Mouse (Mus musculus): Measurements from ENCODE around the gene Shank1. TPM values are rescaled to one million over a fixed set of nuclear protein-coding genes. Genes with fewer than 3 reads are reported as not detected.
"Not testable (repeated sequence)": the region's sequence is repeated elsewhere in the genome, so short reads cannot be mapped to it uniquely, and the experiment has no call there.

Shank1 gene
- polyA plus RNA-seq, 1 experiment from 2014 or later, result 0.85 TPM

GRCm38 (mm10) chr7:44290986-44291385, 19.1 kb upstream of the Shank1 start:
- Histone ChIP-seq H3K4me2 (ENCODE audit: low read depth, severe bottlenecking) (no peak overlapping the region), H3K36me3 (ENCODE audit: control insufficient read depth, insufficient read depth, low read length) (no peaks in the 10 kb centered on the region), H3K4me1 (ENCODE audit: control insufficient read depth, insufficient read depth, low read length) (no peaks in the 10 kb centered on the region), H3K9me3 (ENCODE audit: control insufficient read depth, low read length) (no peaks in the 10 kb centered on the region), H3K27ac (replicated peaks; ENCODE audit: low read depth, low read length) (no peak overlapping the region), H3K27me3 (ENCODE audit: control insufficient read depth, insufficient read depth, low read length) (no peaks in the 10 kb centered on the region), H3K9ac (ENCODE audit: low read length) (no peak overlapping the region), H3K4me3 (ENCODE audit: low read depth, low read length) (no peak overlapping the region)
- ATAC-seq (ENCODE audit: insufficient number of reproducible peaks, low FRiP score, low TSS enrichment, low read depth), result no peak
- WGBS, result 83% methylated on average over 4 of the region's 4 CpGs
- no peak for DNase-seq (ENCODE audit: low spot score)

GRCm38 (mm10) chr7:44291418-44291817, 18.6 kb upstream of the Shank1 start:
- WGBS, result 57% methylated on average over 4 of the region's 4 CpGs
- Histone ChIP-seq H3K9ac (ENCODE audit: low read length) (no peak overlapping the region), H3K27me3 (ENCODE audit: control insufficient read depth, insufficient read depth, low read length) (no peaks in the 10 kb centered on the region), H3K36me3 (ENCODE audit: control insufficient read depth, insufficient read depth, low read length) (no peaks in the 10 kb centered on the region), H3K4me1 (ENCODE audit: control insufficient read depth, insufficient read depth, low read length) (no peaks in the 10 kb centered on the region), H3K4me3 (ENCODE audit: low read depth, low read length) (no peak overlapping the region), H3K4me2 (ENCODE audit: low read depth, severe bottlenecking) (no peak overlapping the region), H3K27ac (replicated peaks; ENCODE audit: low read depth, low read length) (no peak overlapping the region), H3K9me3 (ENCODE audit: control insufficient read depth, low read length) (no peaks in the 10 kb centered on the region)
- ATAC-seq (ENCODE audit: insufficient number of reproducible peaks, low FRiP score, low TSS enrichment, low read depth) (no peak), DNase-seq (ENCODE audit: low spot score) (no peak)

GRCm38 (mm10) chr7:44297501-44297900, 12.6 kb upstream of the Shank1 start:
- WGBS, result 87% methylated on average over 2 of the region's 2 CpGs

GRCm38 (mm10) chr7:44303346-44304340, 6.4 kb upstream of the Shank1 start:
- no peak for ATAC-seq (ENCODE audit: insufficient number of reproducible peaks, low FRiP score, low TSS enrichment, low read depth)
- Histone ChIP-seq H3K9me3 (ENCODE audit: control insufficient read depth, low read length) (no peaks in the 10 kb centered on the region), H3K4me3 (ENCODE audit: low read depth, low read length) (peak overlapping the region; percentile 62), H3K4me2 (ENCODE audit: low read depth, severe bottlenecking) (peak overlapping the region; percentile 57), H3K27ac (replicated peaks; ENCODE audit: low read depth, low read length) (no peak overlapping the region), H3K27me3 (ENCODE audit: control insufficient read depth, insufficient read depth, low read length) (peaks cover 7% of the 10 kb centered on the region; the same call in 1 of the 2 replicates), H3K4me1 (ENCODE audit: control insufficient read depth, insufficient read depth, low read length) (peaks cover 5% of the 10 kb centered on the region), H3K36me3 (ENCODE audit: control insufficient read depth, insufficient read depth, low read length) (peaks cover 3% of the 10 kb centered on the region; the same call in 1 of the 2 replicates), H3K9ac (ENCODE audit: low read length) (peak overlapping the region; percentile 84)
- 88% methylated on average over 14 of the region's 14 CpGs for WGBS
- no peak for DNase-seq (ENCODE audit: low spot score)

More at GRCm38 (mm10) chr7:44297501-44297900, 12.6 kb upstream of the Shank1 start:
- H3K27me3 ChIP-seq (ENCODE audit: control insufficient read depth, insufficient read depth, low read length); H3K9me3 ChIP-seq (ENCODE audit: control insufficient read depth, low read length); ATAC-seq (ENCODE audit: insufficient number of reproducible peaks, low FRiP score, low TSS enrichment, low read depth); H3K9ac ChIP-seq (ENCODE audit: low read length); H3K4me2 ChIP-seq (ENCODE audit: low read depth, severe bottlenecking); H3K36me3 ChIP-seq (ENCODE audit: control insufficient read depth, insufficient read depth, low read length); H3K4me1 ChIP-seq (ENCODE audit: control insufficient read depth, insufficient read depth, low read length); H3K27ac ChIP-seq (replicated peaks; ENCODE audit: low read depth, low read length); H3K4me3 ChIP-seq (ENCODE audit: low read depth, low read length); DNase-seq (ENCODE audit: low spot score): not testable (repeated sequence)

GRCm38 (mm10) chr7:44304463-44304774, 5.6 kb upstream of the Shank1 start:
- peaks cover 12% of the 10 kb centered on the region for H3K27me3 ChIP-seq (ENCODE audit: control insufficient read depth, insufficient read depth, low read length)
- peaks cover 5% of the 10 kb centered on the region for H3K4me1 ChIP-seq (ENCODE audit: control insufficient read depth, insufficient read depth, low read length)
- H3K36me3 ChIP-seq (ENCODE audit: control insufficient read depth, insufficient read depth, low read length), result peaks cover 3% of the 10 kb centered on the region; the same call in 1 of the 2 replicates
- no peak for DNase-seq (ENCODE audit: low spot score)
- H3K9ac ChIP-seq (ENCODE audit: low read length), result peak overlapping the region; percentile 84
- peak overlapping the region; percentile 62 for H3K4me3 ChIP-seq (ENCODE audit: low read depth, low read length)
- peak overlapping the region; percentile 84 for H3K27ac ChIP-seq (replicated peaks; ENCODE audit: low read depth, low read length)
- WGBS, result 2% methylated on average over 25 of the region's 25 CpGs
- no peaks in the 10 kb centered on the region for H3K9me3 ChIP-seq (ENCODE audit: control insufficient read depth, low read length)
- peak overlapping the region; percentile 57 for H3K4me2 ChIP-seq (ENCODE audit: low read depth, severe bottlenecking)
- ATAC-seq (ENCODE audit: insufficient number of reproducible peaks, low FRiP score, low TSS enrichment, low read depth), result peak; percentile 32

- Histone ChIP-seq H3K36me3 (ENCODE audit: control insufficient read depth, insufficient read depth, low read length) (peaks cover 3% of the 10 kb centered on the region; the same call in 1 of the 2 replicates), H3K27ac (replicated peaks; ENCODE audit: low read depth, low read length) (peak overlapping the region; percentile 84), H3K27me3 (ENCODE audit: control insufficient read depth, insufficient read depth, low read length) (peaks cover 13% of the 10 kb centered on the region), H3K4me1 (ENCODE audit: control insufficient read depth, insufficient read depth, low read length) (peaks cover 5% of the 10 kb centered on the region), H3K9me3 (ENCODE audit: control insufficient read depth, low read length) (no peaks in the 10 kb centered on the region), H3K4me3 (ENCODE audit: low read depth, low read length) (peak overlapping the region; percentile 62), H3K9ac (ENCODE audit: low read length) (peak overlapping the region; percentile 84), H3K4me2 (ENCODE audit: low read depth, severe bottlenecking) (peak overlapping the region; percentile 57)
- ATAC-seq (ENCODE audit: insufficient number of reproducible peaks, low FRiP score, low TSS enrichment, low read depth), result peak; percentile 96
- DNase-seq (ENCODE audit: low spot score), result peak; percentile 97
- WGBS, result 0% methylated on average over 49 of the region's 49 CpGs
Measured at GRCm38 (mm10) chr7:44304775-44305641, 5.0 kb upstream of the Shank1 start.

GRCm38 (mm10) chr7:44305686-44306085, 4.4 kb upstream of the Shank1 start:
- ATAC-seq (ENCODE audit: insufficient number of reproducible peaks, low FRiP score, low TSS enrichment, low read depth) (no peak; the same call in 1 of the 2 replicates), DNase-seq (ENCODE audit: low spot score) (no peak)
- no peak overlapping the region for H3K9ac ChIP-seq (ENCODE audit: low read length)
- peak overlapping the region; percentile 34 for H3K4me2 ChIP-seq (ENCODE audit: low read depth, severe bottlenecking)
- peaks cover 13% of the 10 kb centered on the region for H3K27me3 ChIP-seq (ENCODE audit: control insufficient read depth, insufficient read depth, low read length)
- H3K9me3 ChIP-seq (ENCODE audit: control insufficient read depth, low read length), result no peaks in the 10 kb centered on the region
- peaks cover 3% of the 10 kb centered on the region; the same call in 1 of the 2 replicates for H3K36me3 ChIP-seq (ENCODE audit: control insufficient read depth, insufficient read depth, low read length)
- no peak overlapping the region for H3K27ac ChIP-seq (replicated peaks; ENCODE audit: low read depth, low read length)
- H3K4me1 ChIP-seq (ENCODE audit: control insufficient read depth, insufficient read depth, low read length), result peaks cover 5% of the 10 kb centered on the region
- H3K4me3 ChIP-seq (ENCODE audit: low read depth, low read length), result no peak overlapping the region
- WGBS, result 8% methylated on average over 16 of the region's 16 CpGs

All from limb, embryonic 11.5 days (tissue).